ENCODE assay signal across 15 mouse cellular contexts in the genomic region with DNA sequence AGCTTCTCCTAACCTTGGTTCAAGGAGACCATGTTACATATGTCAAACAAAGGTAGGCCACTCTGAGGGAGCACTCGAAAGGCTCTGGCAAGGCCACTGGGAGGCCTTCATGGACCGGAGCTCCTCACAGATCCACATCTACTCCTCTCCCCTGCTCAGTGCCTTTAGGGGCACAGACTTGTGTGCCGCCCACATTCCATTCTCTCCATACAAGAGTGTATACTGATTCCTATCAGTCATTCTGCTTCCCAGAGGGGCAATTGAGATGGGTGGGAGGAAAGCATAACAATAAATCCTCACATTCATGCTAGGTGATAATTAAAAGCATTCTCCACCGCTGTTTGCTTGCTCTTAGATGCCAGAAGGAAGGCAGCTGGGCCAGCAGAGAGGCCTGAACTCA.
DNase-seq lines count a peak whose midpoint lies in the region; ATAC-seq and TF ChIP-seq lines count a peak whose summit lies in the region.
"Had no signal": no experiment of that assay in that cellular context is flagged by ENCODE, and none has a peak within 500 bp of the region (broad histone marks: within the 10 kb centered on the region; RNA-seq: fewer than 3 reads in every experiment).

No protein-coding gene starts in this region.

- peaks cover 59% of the 10 kb centered on the region for H3K4me1 ChIP-seq in heart, embryonic 15.5 days (replicated peaks)
- H3K4me1 ChIP-seq in midbrain, embryonic 10.5 days, result peaks cover 71% of the 10 kb centered on the region
- H3K4me1 ChIP-seq in midbrain, embryonic 16.5 days (ENCODE audit: control insufficient read depth, insufficient read depth, low read length), result peaks cover 15% of the 10 kb centered on the region
- H3K4me1 ChIP-seq in stomach, postnatal 0 days (replicated peaks; ENCODE audit: control insufficient read depth, insufficient read depth), result peaks cover 17% of the 10 kb centered on the region

- no peak for TF ChIP-seq EP300 in stomach, postnatal 0 days (optimal IDR thresholded peaks at IDR 0.05)

- no peaks in the 10 kb centered on the region for H3K9me3 ChIP-seq in heart, embryonic 15.5 days (replicated peaks)
- H3K9me3 ChIP-seq in midbrain, embryonic 10.5 days (replicated peaks), result no peaks in the 10 kb centered on the region
- no peaks in the 10 kb centered on the region for H3K9me3 ChIP-seq in midbrain, embryonic 16.5 days (replicated peaks; ENCODE audit: control insufficient read depth, low read length, poor library complexity, severe bottlenecking)
- H3K9me3 ChIP-seq in stomach, postnatal 0 days (ENCODE audit: control insufficient read depth, low read length), result no peaks in the 10 kb centered on the region

- TF ChIP-seq CTCF in stomach, postnatal 0 days (IDR thresholded peaks at IDR 0.05; ENCODE audit: low read depth), result no peak

- H3K27ac ChIP-seq in heart, embryonic 15.5 days, result peak overlapping the region; percentile 14; the same call in 1 of the 2 replicates
- peak overlapping the region; percentile 72 for H3K27ac ChIP-seq in midbrain, embryonic 10.5 days (replicated peaks)
- no peak overlapping the region for H3K27ac ChIP-seq in midbrain, embryonic 16.5 days (ENCODE audit: low read length)
- H3K27ac ChIP-seq in stomach, postnatal 0 days (replicated peaks), result 0 out of 2 replicates have a peak overlapping the region, but pooled peaks have one; percentile 24

- no peak for DNase-seq in heart, postnatal 10 days
- DNase-seq in midbrain, embryonic 10.5 days (ENCODE audit: low spot score), result no peak
- peak; percentile 54 for DNase-seq in forelimb bud, embryonic 11.5 days (ENCODE audit: low read depth, low spot score)
- DNase-seq in stomach, postnatal 0 days (ENCODE audit: low spot score), result no peak
- no peak for DNase-seq in yolk sac, embryonic 10.5 days (ENCODE audit: low spot score)
- DNase-seq: adrenal gland, postnatal 14 days; cerebellum, adult 11 months; kidney, adult 11 months; layer of hippocampus, adult 9-11 months; lung, adult 2 months; midbrain, embryonic 14.5 days; right cerebral cortex, postnatal 14 days had no signal

- WGBS in heart, embryonic 15.5 days, result 68% methylated on average over 4 of the region's 4 CpGs
- 80% methylated on average over 4 of the region's 4 CpGs for WGBS in midbrain, embryonic 10.5 days
- WGBS in midbrain, embryonic 16.5 days, result 82% methylated on average over 4 of the region's 4 CpGs
- whole genome bisulfite sequencing in stomach, postnatal 0 days, result 44% methylated on average over 4 of the region's 4 CpGs

- H3K27me3 ChIP-seq in heart, embryonic 15.5 days, result no peaks in the 10 kb centered on the region
- H3K27me3 ChIP-seq in midbrain, embryonic 10.5 days (ENCODE audit: low read depth, poor library complexity, severe bottlenecking), result no peaks in the 10 kb centered on the region; the same call in 1 of the 2 replicates
- H3K27me3 ChIP-seq in midbrain, embryonic 16.5 days (ENCODE audit: control insufficient read depth, insufficient read depth, low read depth, low read length), result no peaks in the 10 kb centered on the region
- H3K27me3 ChIP-seq in stomach, postnatal 0 days (ENCODE audit: control insufficient read depth, insufficient read depth, low read length), result no peaks in the 10 kb centered on the region
- H3K27me3 ChIP-seq: CH12.LX had no signal

- no peaks in the 10 kb centered on the region for H3K36me3 ChIP-seq in heart, embryonic 15.5 days
- no peaks in the 10 kb centered on the region for H3K36me3 ChIP-seq in midbrain, embryonic 10.5 days
- H3K36me3 ChIP-seq in midbrain, embryonic 16.5 days (ENCODE audit: control insufficient read depth, insufficient read depth, low read length), result no peaks in the 10 kb centered on the region
- H3K36me3 ChIP-seq in stomach, postnatal 0 days (ENCODE audit: control insufficient read depth, insufficient read depth, low read length), result no peaks in the 10 kb centered on the region

- ATAC-seq in heart, embryonic 15.5 days (replicated peaks; ENCODE audit: insufficient number of reproducible peaks, insufficient read depth, low FRiP score, low read depth), result no peak
- no peak for ATAC-seq in midbrain, embryonic 16.5 days
- ATAC-seq in stomach, postnatal 0 days (ENCODE audit: low FRiP score, low TSS enrichment), result no peak

- intact Hi-C loops in heart, postnatal 10 days (cut with DNase I), result no loop called here

- no peak overlapping the region for H3K4me3 ChIP-seq in heart, embryonic 15.5 days
- H3K4me3 ChIP-seq in midbrain, embryonic 10.5 days, result no peak overlapping the region
- no peak overlapping the region for H3K4me3 ChIP-seq in midbrain, embryonic 16.5 days (ENCODE audit: low read depth, low read length)
- no peak overlapping the region for H3K4me3 ChIP-seq in stomach, postnatal 0 days (ENCODE audit: low read depth, low read length)

- H3K9ac ChIP-seq in heart, embryonic 15.5 days, result no peak overlapping the region
- no peak overlapping the region for H3K9ac ChIP-seq in midbrain, embryonic 16.5 days (ENCODE audit: low read depth, low read length)
- no peak overlapping the region for H3K9ac ChIP-seq in stomach, postnatal 0 days (ENCODE audit: low read length)

- H3K4me2 ChIP-seq in heart, embryonic 15.5 days, result no peak overlapping the region
- no peak overlapping the region for H3K4me2 ChIP-seq in midbrain, embryonic 16.5 days (ENCODE audit: low read length)
- H3K4me2 ChIP-seq in stomach, postnatal 0 days (replicated peaks; ENCODE audit: low read depth), result no peak overlapping the region
